Mouse (Mus musculus): ENCODE results near the gene Selenof. TPM values are rescaled to one million over a fixed set of nuclear protein-coding genes. Genes with fewer than 3 reads are reported as not detected.
A peak's percentile ranks its signal among the peaks of the same experiment; 100 is the strongest.
"Not testable (repeated sequence)": the region's sequence is repeated elsewhere in the genome, so short reads cannot be mapped to it uniquely, and the experiment has no call there.

The Selenof gene
- polyA plus RNA-seq, 1 experiment from 2014 or later: 655 TPM

DNA sequence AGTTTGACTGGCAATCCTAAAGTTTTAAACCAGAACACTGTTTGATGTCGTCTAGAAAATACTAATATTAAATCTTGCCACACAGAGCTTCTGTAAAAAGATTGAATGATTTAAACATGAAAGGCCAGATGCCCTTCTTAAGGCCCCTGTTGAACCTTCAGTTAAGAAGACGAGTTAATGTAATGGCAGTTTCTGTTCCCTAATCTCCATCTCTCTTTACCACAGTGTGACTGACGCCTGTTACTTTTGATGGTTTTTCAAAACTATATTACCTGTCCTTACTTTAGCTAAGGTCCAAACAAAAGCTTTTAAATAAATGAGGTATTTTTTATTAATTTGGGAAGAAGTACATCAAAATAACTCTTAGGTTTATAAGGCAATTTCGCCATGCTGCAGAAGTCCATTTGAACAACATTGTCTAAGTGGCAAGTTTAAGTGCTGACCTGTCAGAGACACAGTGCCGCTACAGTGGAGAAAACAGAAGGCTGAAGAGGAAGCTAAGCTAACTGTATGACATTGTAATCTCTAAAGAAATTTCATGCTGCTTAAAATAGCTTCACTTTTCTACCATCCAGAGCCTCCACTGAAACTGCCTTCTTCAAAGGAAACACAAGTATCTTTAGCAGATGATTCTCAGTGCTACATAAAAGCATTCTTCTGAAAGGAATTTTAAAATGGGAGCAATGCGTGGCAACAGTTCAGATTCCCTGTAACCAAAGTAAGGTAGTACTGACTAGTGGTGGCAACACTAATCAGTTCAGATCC lies 14.9 kb downstream of the Selenof start:
- 75% methylated on average over 6 of the region's 6 CpGs for WGBS
- Histone ChIP-seq H3K4me1 (peaks cover 11% of the 10 kb centered on the region; the same call in 1 of the 2 replicates), H3K27ac (no peak overlapping the region), H3K36me3 (peaks cover 65% of the 10 kb centered on the region), H3K9me3 (no peaks in the 10 kb centered on the region), H3K27me3 (no peaks in the 10 kb centered on the region), H3K4me3 (no peak overlapping the region), H3K4me2 (replicated peaks) (no peak overlapping the region), H3K9ac (no peak overlapping the region)
- ATAC-seq (ENCODE audit: low FRiP score, low read depth): no peak

- peaks cover 68% of the 10 kb centered on the region for H3K36me3 ChIP-seq
- H3K9ac ChIP-seq: no peak overlapping the region
- WGBS: 84% methylated on average over 7 of the region's 7 CpGs
- H3K27me3 ChIP-seq: no peaks in the 10 kb centered on the region
- no peak for ATAC-seq (ENCODE audit: low FRiP score, low read depth)
- peaks cover 11% of the 10 kb centered on the region; the same call in 1 of the 2 replicates for H3K4me1 ChIP-seq
- no peak overlapping the region for H3K4me3 ChIP-seq
- H3K4me2 ChIP-seq (replicated peaks): no peak overlapping the region
- H3K27ac ChIP-seq: peak overlapping the region; percentile 55; the same call in 1 of the 2 replicates
- no peaks in the 10 kb centered on the region for H3K9me3 ChIP-seq
Measured at GRCm38 (mm10) chr3:144586731-144587130, 16.6 kb downstream of the Selenof start.

DNA sequence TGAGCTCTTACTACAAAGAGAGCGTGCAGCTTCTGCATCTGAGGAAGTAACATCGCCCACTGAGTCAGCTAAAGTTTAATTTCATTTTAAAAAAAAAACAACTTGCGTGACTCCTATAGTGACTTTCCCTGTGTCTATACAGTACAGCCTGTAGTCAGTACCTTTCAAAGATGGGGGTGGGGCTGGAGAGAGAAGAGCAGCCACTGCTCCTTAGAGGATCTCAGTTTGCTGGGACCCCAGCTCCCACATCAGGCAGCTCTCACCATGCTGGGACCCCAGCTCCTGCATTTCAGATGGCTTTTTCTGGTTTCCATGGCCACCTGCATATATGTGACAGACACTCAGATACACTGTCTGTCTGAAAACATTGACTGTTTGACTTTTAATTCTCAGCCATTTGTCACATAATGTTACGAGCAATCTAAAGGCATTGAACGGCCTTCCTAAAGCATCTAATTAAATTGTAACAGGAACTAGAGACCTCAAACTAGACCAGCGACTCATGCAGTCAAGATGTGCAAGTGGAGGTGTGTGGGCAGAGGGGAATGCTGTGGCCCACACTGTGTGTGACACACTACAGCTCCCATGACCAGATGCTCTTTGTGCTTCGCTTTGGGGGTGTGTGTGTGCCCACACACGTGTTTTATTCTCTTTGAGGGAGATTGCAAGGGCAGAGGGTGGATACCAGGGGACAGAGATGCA lies 19.2 kb downstream of the Selenof start:
- H3K9me3 ChIP-seq: no peaks in the 10 kb centered on the region
- no peak overlapping the region for H3K9ac ChIP-seq
- H3K4me1 ChIP-seq: peaks cover 11% of the 10 kb centered on the region; the same call in 1 of the 2 replicates
- no peak for ATAC-seq (ENCODE audit: low FRiP score, low read depth)
- no peak overlapping the region for H3K4me2 ChIP-seq (replicated peaks)
- no peaks in the 10 kb centered on the region for H3K27me3 ChIP-seq
- H3K27ac ChIP-seq: no peak overlapping the region
- H3K36me3 ChIP-seq: peaks cover 62% of the 10 kb centered on the region
- H3K4me3 ChIP-seq: no peak overlapping the region
- 84% methylated on average over 8 of the region's 8 CpGs for WGBS

GRCm38 (mm10) chr3:144592992-144593785 lies 23.1 kb downstream of the Selenof start:
- no peak overlapping the region for H3K27ac ChIP-seq
- H3K4me2 ChIP-seq (replicated peaks): no peak overlapping the region
- ATAC-seq (ENCODE audit: low FRiP score, low read depth): no peak
- peaks cover 70% of the 10 kb centered on the region for H3K36me3 ChIP-seq
- no peaks in the 10 kb centered on the region for H3K9me3 ChIP-seq
- H3K4me1 ChIP-seq: no peaks in the 10 kb centered on the region
- no peaks in the 10 kb centered on the region for H3K27me3 ChIP-seq
- H3K4me3 ChIP-seq: no peak overlapping the region
- WGBS: 89% methylated on average over 9 of the region's 9 CpGs
- no peak overlapping the region for H3K9ac ChIP-seq

GRCm38 (mm10) chr3:144597121-144597520 lies 27.0 kb downstream of the Selenof start:
- Histone ChIP-seq H3K9me3 (no peaks in the 10 kb centered on the region), H3K9ac (no peak overlapping the region), H3K4me2 (replicated peaks) (no peak overlapping the region), H3K4me1 (no peaks in the 10 kb centered on the region), H3K36me3 (peaks cover 62% of the 10 kb centered on the region), H3K4me3 (no peak overlapping the region), H3K27ac (no peak overlapping the region), H3K27me3 (no peaks in the 10 kb centered on the region)
- ATAC-seq (ENCODE audit: low FRiP score, low read depth): no peak
- WGBS: 88% methylated on average over 4 of the region's 4 CpGs

DNA sequence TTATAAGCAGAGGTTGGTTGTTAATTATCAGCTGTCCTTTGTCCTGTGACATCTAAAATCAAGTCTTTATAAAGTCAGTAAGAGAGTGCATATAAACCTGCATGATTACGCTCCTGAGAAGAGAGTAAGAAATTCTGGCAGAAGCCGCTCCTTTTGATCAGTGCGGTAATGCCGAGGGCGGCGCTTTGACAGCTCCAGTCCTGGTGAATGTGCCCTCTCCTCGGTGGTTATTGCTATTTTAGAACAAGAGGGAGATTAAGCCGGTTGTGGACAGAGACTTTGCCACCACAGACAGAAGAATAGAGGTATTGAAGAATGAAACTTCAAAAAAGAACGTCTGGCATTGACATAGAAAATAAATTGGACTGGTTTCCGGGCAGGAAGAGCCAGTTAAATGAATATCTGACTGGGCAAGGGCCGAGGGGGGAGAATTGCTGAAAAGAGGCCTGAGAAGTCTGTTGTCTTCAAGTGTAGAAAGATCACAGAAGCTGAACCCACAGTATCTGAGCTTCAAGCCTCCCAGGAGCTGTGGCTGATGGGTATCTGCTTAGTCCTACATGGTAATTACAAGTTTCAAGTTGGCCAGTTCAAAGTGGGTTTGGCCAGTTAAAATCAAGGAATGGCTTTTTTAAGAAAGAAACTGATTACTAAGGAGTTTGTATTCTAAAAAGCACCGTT lies 27.8 kb downstream of the Selenof start:
- Histone ChIP-seq H3K36me3 (peaks cover 58% of the 10 kb centered on the region), H3K4me3 (no peak overlapping the region)
- 91% methylated on average over 12 of the region's 12 CpGs for WGBS

DNA sequence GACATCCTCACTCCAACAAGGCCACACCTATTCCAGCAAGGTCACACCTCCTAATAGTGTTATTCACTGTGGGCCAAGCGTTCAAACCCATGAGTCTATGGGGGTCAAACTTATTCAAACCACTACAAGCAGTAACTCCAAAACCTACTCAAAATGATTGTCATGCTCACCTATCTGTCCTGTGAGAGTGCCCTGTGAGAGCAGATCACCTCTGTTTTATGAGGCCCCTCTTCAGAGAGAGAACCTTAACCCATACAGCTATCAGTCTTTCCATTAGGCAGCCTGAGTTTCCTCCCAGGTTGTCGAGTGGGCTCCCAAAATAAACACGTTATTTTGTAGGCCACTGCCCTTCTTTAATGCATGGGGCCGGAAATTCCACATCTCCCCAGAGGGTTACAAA lies 32.3 kb downstream of the Selenof start:
- Histone ChIP-seq H3K27ac (no peak overlapping the region), H3K4me3 (no peak overlapping the region), H3K36me3 (peaks cover 33% of the 10 kb centered on the region), H3K27me3 (no peaks in the 10 kb centered on the region), H3K9ac (no peak overlapping the region), H3K4me1 (peaks cover 6% of the 10 kb centered on the region; the same call in 1 of the 2 replicates), H3K4me2 (replicated peaks) (no peak overlapping the region), H3K9me3 (no peaks in the 10 kb centered on the region)
- ATAC-seq (ENCODE audit: low FRiP score, low read depth): no peak
- 50% methylated on average over 4 of the region's 4 CpGs for WGBS

More for the DNA sequence above, 27.8 kb downstream of the Selenof start:
- Histone ChIP-seq H3K9me3 (no peaks in the 10 kb centered on the region), H3K9ac (no peak overlapping the region), H3K4me2 (replicated peaks) (no peak overlapping the region), H3K4me1 (peaks cover 6% of the 10 kb centered on the region; the same call in 1 of the 2 replicates), H3K27me3 (no peaks in the 10 kb centered on the region), H3K27ac (no peak overlapping the region)
- no peak for ATAC-seq (ENCODE audit: low FRiP score, low read depth)

DNA sequence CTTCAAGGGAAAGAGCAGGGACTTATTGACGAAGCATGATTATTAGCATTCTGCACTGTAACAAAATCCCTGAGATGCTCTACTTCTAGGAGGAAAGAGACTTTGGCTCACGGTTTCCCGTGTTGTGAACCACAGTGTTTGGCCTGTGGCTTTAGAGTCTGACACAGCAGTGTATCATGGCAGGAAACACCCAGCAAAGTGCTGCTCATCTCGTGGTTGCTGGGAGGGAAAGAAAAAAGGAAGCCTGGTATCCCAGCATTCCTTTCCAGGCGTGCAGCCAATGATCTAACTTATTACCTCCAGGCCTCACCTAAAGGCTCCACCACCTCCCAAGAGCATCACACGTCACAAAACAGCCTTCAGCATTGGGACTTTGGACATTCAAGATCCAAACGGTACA lies 32.7 kb downstream of the Selenof start:
- Histone ChIP-seq H3K4me3 (no peak overlapping the region), H3K9ac (no peak overlapping the region), H3K4me2 (replicated peaks) (no peak overlapping the region), H3K4me1 (peaks cover 6% of the 10 kb centered on the region; the same call in 1 of the 2 replicates), H3K9me3 (no peaks in the 10 kb centered on the region), H3K36me3 (peaks cover 30% of the 10 kb centered on the region), H3K27me3 (no peaks in the 10 kb centered on the region), H3K27ac (no peak overlapping the region)
- no peak for ATAC-seq (ENCODE audit: low FRiP score, low read depth)
- WGBS: 56% methylated on average over 7 of the region's 7 CpGs

DNA sequence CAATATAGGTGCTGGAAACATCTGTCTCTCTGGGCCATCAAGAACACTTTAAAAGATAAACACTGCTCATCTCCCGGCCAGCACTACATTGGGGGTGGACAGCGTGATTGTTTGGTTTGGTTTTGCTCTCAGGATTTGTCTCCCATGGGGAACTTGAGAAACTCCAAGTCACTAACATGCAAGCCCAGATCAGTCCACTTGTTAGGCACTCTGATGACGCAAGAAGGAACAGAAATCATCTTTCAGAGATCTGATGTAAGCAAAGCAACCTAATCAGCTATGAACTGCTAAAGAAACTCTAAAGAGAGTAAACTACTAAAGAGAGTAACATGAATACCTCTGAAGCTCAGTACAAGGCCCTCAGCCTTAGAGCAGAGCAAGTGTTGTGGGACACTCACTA lies 33.5 kb downstream of the Selenof start:
- H3K4me3 ChIP-seq: no peak overlapping the region
- peaks cover 23% of the 10 kb centered on the region for H3K36me3 ChIP-seq
- no peak overlapping the region for H3K27ac ChIP-seq
- H3K4me1 ChIP-seq: peaks cover 6% of the 10 kb centered on the region; the same call in 1 of the 2 replicates
- no peak for ATAC-seq (ENCODE audit: low FRiP score, low read depth)
- H3K9me3 ChIP-seq: no peaks in the 10 kb centered on the region
- no peaks in the 10 kb centered on the region for H3K27me3 ChIP-seq
- H3K4me2 ChIP-seq (replicated peaks): no peak overlapping the region
- 82% methylated on average over 3 of the region's 3 CpGs for WGBS
- H3K9ac ChIP-seq: no peak overlapping the region

DNA sequence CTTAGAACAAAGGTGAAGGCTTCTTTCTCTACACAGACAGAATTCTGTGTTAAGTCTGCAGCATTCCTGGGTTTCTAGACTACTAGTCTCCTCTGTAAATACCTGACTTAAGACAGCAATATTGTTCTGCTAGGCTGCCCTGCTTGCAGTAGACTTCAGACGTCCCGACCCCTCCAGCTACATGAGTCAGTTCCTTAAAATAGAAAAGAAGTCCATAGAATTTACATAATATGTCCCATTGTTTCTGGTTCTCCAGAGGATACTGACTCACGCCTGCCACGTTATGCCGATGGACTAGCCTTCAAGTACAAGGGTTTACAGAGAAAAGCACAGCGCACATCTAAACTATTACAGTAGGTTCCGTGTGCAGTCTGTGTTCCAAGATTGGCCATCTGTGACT lies 34.1 kb downstream of the Selenof start:
- Histone ChIP-seq H3K4me3 (no peak overlapping the region), H3K36me3 (peaks cover 20% of the 10 kb centered on the region), H3K9ac (no peak overlapping the region), H3K27ac (no peak overlapping the region), H3K27me3 (no peaks in the 10 kb centered on the region), H3K4me1 (peaks cover 6% of the 10 kb centered on the region; the same call in 1 of the 2 replicates), H3K4me2 (replicated peaks) (no peak overlapping the region), H3K9me3 (no peaks in the 10 kb centered on the region)
- ATAC-seq (ENCODE audit: low FRiP score, low read depth): no peak
- 79% methylated on average over 7 of the region's 7 CpGs for WGBS

- H3K4me2 ChIP-seq (replicated peaks); H3K9me3 ChIP-seq; H3K4me3 ChIP-seq; H3K27ac ChIP-seq; H3K36me3 ChIP-seq; ATAC-seq (ENCODE audit: low FRiP score, low read depth); H3K9ac ChIP-seq; H3K27me3 ChIP-seq: not testable (repeated sequence)
- H3K4me1 ChIP-seq: peaks cover 11% of the 10 kb centered on the region
- 75% methylated on average over 7 of the region's 7 CpGs for WGBS
Measured at GRCm38 (mm10) chr3:144605811-144606210, 35.7 kb downstream of the Selenof start.
